Mouse (Mus musculus) stomach, postnatal 0 days (tissue): Measurements from ENCODE around the gene Ccdc8. TPM values are rescaled to one million over a fixed set of nuclear protein-coding genes. Genes with fewer than 3 reads are reported as not detected.
A peak's percentile ranks its signal among the peaks of the same experiment; 100 is the strongest.

Experiments
- ATAC-seq: fragments of 200-750 bp; cut with Nextera tagmentation; 2 replicates; pipeline ENCODE4 v1.8.0; 2017; ENCODE audit not compliant: low FRiP score, low TSS enrichment
- DNase-seq: peaks from one replicate; pipeline ENCODE4 v3.0.0-alpha.2; 2016; ENCODE audit warnings: low spot score
- H3K27ac ChIP-seq: fragments of 300-500 bp; sonication (generic); replicated peaks from 2 replicates; pipeline ENCODE4 v1.5.1; 2014; ENCODE audit warnings: mild to moderate bottlenecking, control low read depth
- H3K27me3 ChIP-seq: fragments of 300-500 bp; sonication (generic); 2 replicates; pipeline ENCODE4 v1.6.1; 2014; ENCODE audit warnings: low read length; ENCODE audit not compliant: control insufficient read depth, insufficient read depth
- H3K36me3 ChIP-seq: fragments of 300-500 bp; sonication (generic); 2 replicates; pipeline ENCODE4 v1.6.1; 2014; ENCODE audit warnings: low read length, mixed read lengths; ENCODE audit not compliant: control insufficient read depth, insufficient read depth
- H3K4me1 ChIP-seq: fragments of 300-500 bp; sonication (generic); replicated peaks from 2 replicates; pipeline ENCODE4 v1.6.1; 2014; ENCODE audit warnings: antibody characterized with exemption; ENCODE audit not compliant: control insufficient read depth, insufficient read depth
- H3K4me2 ChIP-seq: fragments of 300-500 bp; sonication (generic); replicated peaks from 2 replicates; pipeline ENCODE4 v1.6.1; 2014; ENCODE audit warnings: low read depth, mild to moderate bottlenecking, control low read depth, moderate library complexity
- H3K4me3 ChIP-seq: fragments of 300-500 bp; sonication (generic); 2 replicates; pipeline ENCODE4 v1.5.1; 2014; ENCODE audit warnings: low read depth, low read length, control low read depth
- H3K9ac ChIP-seq: fragments of 300-500 bp; sonication (generic); 2 replicates; pipeline ENCODE4 v1.6.1; 2014; ENCODE audit warnings: mild to moderate bottlenecking, low read length, control low read depth, mixed read lengths
- H3K9me3 ChIP-seq: fragments of 300-500 bp; sonication (generic); 2 replicates; pipeline ENCODE4 v1.6.1; 2016; ENCODE audit warnings: low read length; ENCODE audit not compliant: control insufficient read depth
- CTCF ChIP-seq: IDR thresholded peaks from 2 replicates; pipeline ENCODE4 v1.5.1; 2016; ENCODE audit warnings: antibody characterized with exemption, low read depth, mild to moderate bottlenecking, moderate library complexity
- EP300 ChIP-seq: optimal IDR thresholded peaks from 2 replicates; pipeline ENCODE3; 2016; ENCODE audit warnings: antibody characterized with exemption
- WGBS: fragments of 180-500 bp; shearing (Covaris S2); extraction: QIAGEN DNeasy Blood & Tissue Kit; methylation state at CpG from one replicate; pipeline ENCODE4 v1.1.7; 2014; 5-methylcytosine and 5-hydroxymethylcytosine counted together
- polyA plus RNA-seq: library from polyadenylated mRNA; unstranded; fragments of >200 nt; fragmentation: Nextera tagmentation; extraction: Ambion mirVana; gene quantifications from 2 replicates; pipeline ENCODE4 v1.2.1, GENCODE M21; 2015

The Ccdc8 gene
- polyA plus RNA-seq, 1 experiment from 2014 or later, result 4.7 TPM

DNA sequence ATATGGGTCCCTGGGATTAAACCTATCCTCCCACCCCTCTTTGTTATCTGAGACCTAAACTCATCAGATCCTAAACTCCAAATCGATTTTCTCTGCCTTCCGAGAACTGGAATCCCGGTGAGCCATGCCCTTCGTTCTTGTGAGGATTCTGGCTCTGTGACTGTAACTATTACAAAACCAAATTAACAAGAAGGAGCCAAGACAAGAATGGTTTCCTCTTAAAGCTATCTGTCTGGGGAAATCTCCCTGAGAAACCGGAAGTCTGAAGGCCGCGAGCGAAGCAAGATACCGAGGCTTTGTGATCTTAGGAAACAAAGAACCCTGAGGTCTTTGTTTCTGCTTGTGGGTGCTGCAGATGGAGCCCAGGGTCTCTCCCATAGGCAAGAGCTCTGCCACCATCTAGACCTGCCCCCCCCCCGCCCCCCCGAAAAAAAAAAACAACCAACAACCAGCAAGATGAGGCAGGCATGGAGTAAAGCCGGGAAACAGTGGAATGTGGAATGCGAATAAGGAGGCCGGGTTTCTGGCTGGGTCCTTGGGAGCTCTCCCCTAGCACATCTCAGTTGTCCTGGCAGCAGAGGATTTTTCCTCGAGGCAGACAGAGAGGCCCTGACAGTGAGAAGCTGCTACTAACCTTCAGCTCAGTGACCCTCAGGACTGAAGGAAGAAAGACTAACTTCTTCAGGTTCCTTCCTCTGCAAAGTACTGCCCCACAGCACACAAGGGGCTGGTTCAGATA, 2.3 kb upstream of the Ccdc8 start:
- DNase-seq (peak; percentile 17), ATAC-seq (no peak)
- Histone ChIP-seq H3K9ac (no peak overlapping the region), H3K9me3 (no peaks in the 10 kb centered on the region), H3K36me3 (no peaks in the 10 kb centered on the region), H3K27ac (peak overlapping the region; percentile 65), H3K4me2 (no peak overlapping the region), H3K27me3 (no peaks in the 10 kb centered on the region), H3K4me3 (no peak overlapping the region), H3K4me1 (peaks cover 2% of the 10 kb centered on the region; the same call in 1 of the 2 replicates)
- TF ChIP-seq CTCF (no peak), EP300 (no peak)
- WGBS, result 28% methylated on average over 14 of the region's 15 CpGs

DNA sequence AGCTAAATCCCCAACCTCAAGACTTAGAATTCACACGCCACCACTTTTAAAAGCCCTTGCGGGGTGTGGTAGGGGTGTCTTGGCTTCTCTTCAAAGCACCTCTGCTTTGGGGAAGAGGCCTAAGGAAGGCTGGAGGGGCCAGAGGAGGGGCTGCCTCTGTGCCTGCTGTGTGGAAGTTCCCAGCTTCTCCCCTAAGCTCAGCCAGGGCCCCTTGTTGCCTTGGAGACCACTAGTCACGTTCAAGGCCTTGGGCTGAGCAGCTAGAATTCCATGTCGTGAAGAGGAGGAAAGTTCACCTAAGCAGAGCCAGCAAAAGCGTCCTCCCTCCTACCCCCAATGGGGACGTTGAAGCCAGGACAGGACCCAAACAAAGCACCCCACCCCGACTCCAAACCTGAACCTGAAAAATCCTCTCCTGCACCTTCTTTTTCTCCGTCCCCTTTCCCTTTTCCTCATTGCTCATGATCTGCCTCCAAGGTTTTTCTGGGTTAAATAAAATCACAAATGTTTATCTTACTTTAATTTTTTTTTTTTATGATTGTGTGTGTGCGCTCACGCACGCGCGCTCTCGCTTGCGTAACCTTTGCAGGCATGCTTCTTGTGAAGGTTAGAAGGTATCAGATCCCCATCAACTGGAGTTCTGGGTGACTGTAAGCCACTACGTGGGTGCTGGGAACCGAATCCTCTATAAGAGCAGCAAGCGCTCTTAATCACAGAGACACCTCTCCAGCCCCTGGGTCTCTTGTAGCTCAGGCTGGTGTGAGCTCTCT, 642 bp upstream of the Ccdc8 start:
- no peaks in the 10 kb centered on the region for H3K27me3 ChIP-seq
- H3K4me1 ChIP-seq, result peaks cover 2% of the 10 kb centered on the region; the same call in 1 of the 2 replicates
- no peaks in the 10 kb centered on the region for H3K9me3 ChIP-seq
- H3K9ac ChIP-seq, result no peak overlapping the region
- WGBS, result 27% methylated on average over 18 of the region's 18 CpGs
- peak; percentile 67 for DNase-seq
- H3K27ac ChIP-seq, result peak overlapping the region; percentile 83
- H3K36me3 ChIP-seq, result no peaks in the 10 kb centered on the region
- no peak overlapping the region for H3K4me3 ChIP-seq
- TF ChIP-seq CTCF (no peak), EP300 (no peak)
- peak; percentile 65 for ATAC-seq
- H3K4me2 ChIP-seq, result peak overlapping the region; percentile 25; the same call in 1 of the 2 replicates

GRCm38 (mm10) chr7:16993651-16994399, 1.3 kb downstream of the Ccdc8 start:
- Histone ChIP-seq H3K36me3 (no peaks in the 10 kb centered on the region), H3K4me1 (peaks cover 2% of the 10 kb centered on the region; the same call in 1 of the 2 replicates), H3K27ac (peak overlapping the region; percentile 85), H3K9me3 (no peaks in the 10 kb centered on the region), H3K27me3 (no peaks in the 10 kb centered on the region), H3K4me3 (peak overlapping the region; percentile 57), H3K9ac (peak overlapping the region; percentile 70), H3K4me2 (peak overlapping the region; percentile 67)
- DNase-seq (peak; percentile 78), ATAC-seq (peak; percentile 87)
- WGBS, result 3% methylated on average over 26 of the region's 27 CpGs
- TF ChIP-seq EP300, result no peak
- TF ChIP-seq CTCF, result peak; percentile 27; the same call in 1 of the 2 replicates

DNA sequence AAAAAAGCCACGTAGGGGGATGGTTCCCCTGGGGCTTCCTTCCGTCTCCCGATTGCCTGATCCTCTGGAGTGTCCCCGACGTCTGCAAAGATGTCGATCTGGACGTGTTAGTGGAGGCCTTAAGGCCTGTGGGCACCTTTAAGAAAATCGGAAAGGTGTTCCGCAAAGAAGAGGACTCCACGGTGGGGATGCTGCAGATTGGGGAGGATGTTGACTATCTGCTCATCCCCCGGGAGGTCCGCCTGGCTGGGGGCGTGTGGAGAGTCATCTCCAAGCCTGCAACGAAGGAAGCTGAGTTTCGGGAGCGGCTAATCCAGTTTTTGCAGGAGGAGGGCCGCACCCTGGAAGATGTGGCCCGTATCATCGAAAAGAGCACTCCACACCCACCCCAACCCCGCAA, 1.9 kb downstream of the Ccdc8 start:
- WGBS, result 3% methylated on average over 20 of the region's 20 CpGs
- Histone ChIP-seq H3K9ac (peak overlapping the region; percentile 70), H3K4me3 (peak overlapping the region; percentile 57), H3K4me2 (peak overlapping the region; percentile 67), H3K27me3 (no peaks in the 10 kb centered on the region), H3K27ac (peak overlapping the region; percentile 85), H3K36me3 (no peaks in the 10 kb centered on the region), H3K9me3 (no peaks in the 10 kb centered on the region), H3K4me1 (peaks cover 2% of the 10 kb centered on the region; the same call in 1 of the 2 replicates)
- TF ChIP-seq EP300 (no peak), CTCF (no peak)
- ATAC-seq, result no peak
- peak; percentile 20 for DNase-seq

- Histone ChIP-seq H3K4me3 (peak overlapping the region; percentile 57), H3K27me3 (no peaks in the 10 kb centered on the region), H3K4me2 (peak overlapping the region; percentile 67), H3K36me3 (peaks cover under 1% of the 10 kb centered on the region; the same call in 1 of the 2 replicates), H3K4me1 (peaks cover 2% of the 10 kb centered on the region; the same call in 1 of the 2 replicates), H3K9me3 (no peaks in the 10 kb centered on the region), H3K27ac (no peak overlapping the region), H3K9ac (peak overlapping the region; percentile 70)
- DNase-seq, result peak; percentile 12
- ATAC-seq, result no peak
- TF ChIP-seq CTCF (no peak), EP300 (no peak)
- WGBS, result 53% methylated on average over 4 of the region's 4 CpGs
These were observed 2.8 kb downstream of the Ccdc8 start for GRCm38 (mm10) chr7:16995345-16995744.
